Comparison of ENCODE assay signal across 15 mouse cellular contexts in genomic region chr13:75833499-75833898, GRCm38 (mm10). TPM values are rescaled to one million over a fixed set of nuclear protein-coding genes. Genes with fewer than 3 reads are reported as not detected.
DNase-seq lines count a peak whose midpoint lies in the region; ATAC-seq lines count a peak whose summit lies in the region.
"Had no signal": no experiment of that assay in that cellular context is flagged by ENCODE, and none has a peak within 500 bp of the region (broad histone marks: within the 10 kb centered on the region; RNA-seq: fewer than 3 reads in every experiment).

No protein-coding gene starts in this region.

- ATAC-seq in kidney, embryonic 14.5 days (ENCODE audit: low FRiP score, low TSS enrichment), result no peak
- no peak for ATAC-seq in midbrain, embryonic 11.5 days (ENCODE audit: low FRiP score)
- ATAC-seq: hindbrain, embryonic 16.5 days; liver, postnatal 0 days had no signal

- no peak overlapping the region for H3K4me2 ChIP-seq in kidney, embryonic 14.5 days (replicated peaks; ENCODE audit: low read depth, low read length)
- no peak overlapping the region for H3K4me2 ChIP-seq in midbrain, embryonic 11.5 days
- H3K4me2 ChIP-seq: heart, embryonic 11.5 days had no signal

- H3K4me3 ChIP-seq in kidney, embryonic 14.5 days (ENCODE audit: low read length), result no peak overlapping the region
- no peak overlapping the region for H3K4me3 ChIP-seq in midbrain, embryonic 11.5 days (ENCODE audit: low read depth, low read length)
- H3K4me3 ChIP-seq: gastrocnemius, adult 2 months had no signal

- no peak overlapping the region for H3K9ac ChIP-seq in kidney, embryonic 14.5 days (ENCODE audit: low read depth, low read length)
- no peak overlapping the region for H3K9ac ChIP-seq in midbrain, embryonic 11.5 days (ENCODE audit: low read length)
- H3K9ac ChIP-seq: liver, postnatal 0 days had no signal

- peak; percentile 79 to 86 for DNase-seq in cerebellum, postnatal 14 days
- DNase-seq in cerebellum, adult 18-20 months, result no peak
- DNase-seq in kidney, adult 11 months, result peak; percentile 16
- DNase-seq in testis, postnatal 14 days (ENCODE audit: low spot score), result peak; percentile 29
- no peak for DNase-seq in testis, postnatal 10 days (ENCODE audit: low spot score)
- no peak for DNase-seq in urinary bladder, adult 2 months (ENCODE audit: low spot score)
- no peak for DNase-seq in midbrain, embryonic 11.5 days (ENCODE audit: low spot score, missing footprints)
- DNase-seq: gastrocnemius, adult 2 months; liver, postnatal 0 days; spleen, adult 18-20 months; thymus, adult 2 months had no signal

- no peaks in the 10 kb centered on the region for H3K27me3 ChIP-seq in kidney, embryonic 14.5 days (ENCODE audit: control insufficient read depth, insufficient read depth, low read length)
- no peaks in the 10 kb centered on the region for H3K27me3 ChIP-seq in midbrain, embryonic 11.5 days (ENCODE audit: control insufficient read depth, insufficient read depth, low read length)

- H3K36me3 ChIP-seq in kidney, embryonic 14.5 days (ENCODE audit: control insufficient read depth, insufficient read depth, low read length), result no peaks in the 10 kb centered on the region
- H3K36me3 ChIP-seq in midbrain, embryonic 11.5 days (ENCODE audit: control insufficient read depth, insufficient read depth, low read length), result no peaks in the 10 kb centered on the region
- H3K36me3 ChIP-seq: G1E had no signal

- no peaks in the 10 kb centered on the region for H3K9me3 ChIP-seq in kidney, embryonic 14.5 days (ENCODE audit: control insufficient read depth, low read length)
- H3K9me3 ChIP-seq in midbrain, embryonic 11.5 days (ENCODE audit: control insufficient read depth, low read length), result no peaks in the 10 kb centered on the region
- H3K9me3 ChIP-seq: G1E had no signal

- H3K27ac ChIP-seq in kidney, embryonic 14.5 days (ENCODE audit: low read depth, low read length), result no peak overlapping the region
- no peak overlapping the region for H3K27ac ChIP-seq in midbrain, embryonic 11.5 days (ENCODE audit: low read depth, low read length)
- H3K27ac ChIP-seq: gastrocnemius, adult 2 months had no signal

- H3K4me1 ChIP-seq in kidney, embryonic 14.5 days (ENCODE audit: control insufficient read depth, insufficient read depth, low read length), result no peaks in the 10 kb centered on the region
- no peaks in the 10 kb centered on the region for H3K4me1 ChIP-seq in midbrain, embryonic 11.5 days (ENCODE audit: control insufficient read depth, insufficient read depth, low read length)

RNA-seq across cellular contexts. Expression of gene Glrx, which starts 6.2 kb away (rescaled TPM):
- polyA plus RNA-seq in kidney, embryonic 14.5 days (2014; fragmentation: Nextera tagmentation; extraction: Ambion mirVana), result 36.4 and 42.5 TPM in 2 replicates
- 64.4 and 65.9 TPM in 2 replicates for polyA plus RNA-seq in urinary bladder, adult 2 months (2012; rRNA removed)
- 30.8 and 31.3 TPM in 2 replicates for polyA plus RNA-seq in midbrain, embryonic 11.5 days (2014; fragmentation: Nextera tagmentation; extraction: Ambion mirVana)

Comparison
In these comparisons a context has a peak if more than half of its experiments do, and no peak if none do; other contexts are left out.
1. DNase-seq: peak in cerebellum, postnatal 14 days (2 of 2), kidney, adult 11 months (single experiment) and testis, postnatal 14 days (single experiment); none in cerebellum, adult 18-20 months (0 of 2), testis, postnatal 10 days (single experiment), urinary bladder, adult 2 months (single experiment) and midbrain, embryonic 11.5 days (single experiment).